Mouse (Mus musculus) spleen, adult 2 months (tissue): ENCODE measurements around the gene Tll2. TPM values are rescaled to one million over a fixed set of nuclear protein-coding genes. Genes with fewer than 3 reads are reported as not detected.

ENCODE experiments used
- DNase-seq, 2 experiments: peaks; one replicate each; pipeline versions ENCODE4 v3.0.0 to v3.0.0-alpha.2; 2012 to 2021; ENCODE audit warnings: low spot score in 2 of 2, low read depth in 1 of 2
- H3K27ac ChIP-seq: fragments of 200-500 bp; 2 replicates; pipeline ENCODE4 v1.5.1; 2012; ENCODE audit warnings: low read length, inconsistent platforms; ENCODE audit not compliant: insufficient read depth
- H3K27me3 ChIP-seq: fragments of 200-500 bp; 2 replicates; pipeline ENCODE4 v1.6.1; 2012; ENCODE audit warnings: mild to moderate bottlenecking, moderate library complexity, low read length, inconsistent platforms; ENCODE audit not compliant: control insufficient read depth, insufficient read depth
- H3K36me3 ChIP-seq: fragments of 200-500 bp; 2 replicates; pipeline ENCODE4 v1.6.1; 2012; ENCODE audit warnings: mild to moderate bottlenecking, low read length, inconsistent platforms; ENCODE audit not compliant: control insufficient read depth, insufficient read depth
- H3K4me1 ChIP-seq: fragments of 200-500 bp; 2 replicates; pipeline ENCODE4 v1.6.1; 2011; ENCODE audit warnings: inconsistent platforms; ENCODE audit not compliant: control insufficient read depth, insufficient read depth, insufficient read length
- H3K4me3 ChIP-seq: fragments of 200-500 bp; 2 replicates; pipeline ENCODE4 v1.5.1; 2011; ENCODE audit warnings: mild to moderate bottlenecking, inconsistent platforms; ENCODE audit not compliant: insufficient read depth, insufficient read length; ENCODE audit errors: extremely low read depth
- CTCF ChIP-seq: fragments of 200-500 bp; IDR thresholded peaks from 2 replicates; pipeline ENCODE4 v1.5.1; 2011; ENCODE audit warnings: mild to moderate bottlenecking, inconsistent platforms; ENCODE audit not compliant: insufficient read depth, insufficient read length, insufficient replicate concordance; ENCODE audit errors: extremely low read depth
- POLR2A ChIP-seq: fragments of 200-500 bp; IDR thresholded peaks from 2 replicates; pipeline ENCODE4 v1.6.1; 2011; ENCODE audit warnings: low read depth, low read length, inconsistent platforms
- WGBS: fragments of 180-500 bp; shearing (Covaris S2); methylation state at CpG from one replicate; pipeline ENCODE4 v1.1.7; 2018; 5-methylcytosine and 5-hydroxymethylcytosine counted together
- polyA plus RNA-seq: library from polyadenylated mRNA; depleted of rRNA; stranded (reverse); fragments of >200 nt; gene quantifications from 2 replicates; pipeline ENCODE4 v1.2.3, GENCODE M21; 2012

Gene Tll2
- polyA plus RNA-seq, 1 experiment: 0.02 TPM

GRCm38 (mm10) chr19:41109991-41110390 lies 96.6 kb downstream of the Tll2 start:
- Histone ChIP-seq H3K4me1 (no peaks in the 10 kb centered on the region), H3K4me3 (no peak overlapping the region), H3K27ac (no peak overlapping the region), H3K36me3 (no peaks in the 10 kb centered on the region), H3K27me3 (no peaks in the 10 kb centered on the region)
- DNase-seq: no peak
- TF ChIP-seq POLR2A: no peak
- TF ChIP-seq CTCF: no peak
- WGBS: 64% methylated on average over 5 of the region's 5 CpGs

- no peak for DNase-seq
- no peaks in the 10 kb centered on the region for H3K4me1 ChIP-seq
- 79% methylated on average over 8 of the region's 8 CpGs for WGBS
- H3K27me3 ChIP-seq: no peaks in the 10 kb centered on the region
- TF ChIP-seq CTCF: no peak
- no peak for TF ChIP-seq POLR2A
- no peak overlapping the region for H3K27ac ChIP-seq
- no peaks in the 10 kb centered on the region for H3K36me3 ChIP-seq
- H3K4me3 ChIP-seq: no peak overlapping the region
Observed at GRCm38 (mm10) chr19:41109496-41109895, 97.1 kb downstream of the Tll2 start.

GRCm38 (mm10) chr19:41108666-41109065 lies 98.0 kb downstream of the Tll2 start:
- no peak overlapping the region for H3K4me3 ChIP-seq
- TF ChIP-seq CTCF (no peak), POLR2A (no peak)
- no peaks in the 10 kb centered on the region for H3K27me3 ChIP-seq
- no peaks in the 10 kb centered on the region for H3K4me1 ChIP-seq
- no peak for DNase-seq
- WGBS: 89% methylated on average over 7 of the region's 7 CpGs
- no peaks in the 10 kb centered on the region for H3K36me3 ChIP-seq
- H3K27ac ChIP-seq: no peak overlapping the region

GRCm38 (mm10) chr19:41107530-41107929 lies 99.1 kb downstream of the Tll2 start:
- Histone ChIP-seq H3K27ac (no peak overlapping the region), H3K27me3 (no peaks in the 10 kb centered on the region), H3K36me3 (no peaks in the 10 kb centered on the region), H3K4me3 (no peak overlapping the region), H3K4me1 (no peaks in the 10 kb centered on the region)
- WGBS: 73% methylated on average over 8 of the region's 8 CpGs
- no peak for DNase-seq
- TF ChIP-seq POLR2A (no peak), CTCF (no peak)

- Histone ChIP-seq H3K4me3 (no peak overlapping the region), H3K4me1 (no peaks in the 10 kb centered on the region), H3K27me3 (no peaks in the 10 kb centered on the region), H3K36me3 (no peaks in the 10 kb centered on the region), H3K27ac (no peak overlapping the region)
- 59% methylated on average over 8 of the region's 8 CpGs for WGBS
- no peak for DNase-seq
- no peak for TF ChIP-seq POLR2A
- TF ChIP-seq CTCF: peak; percentile 9; the same call in 1 of the 2 replicates
Observed at GRCm38 (mm10) chr19:41104922-41105321, 101.7 kb downstream of the Tll2 start.

- Histone ChIP-seq H3K27ac (no peak overlapping the region), H3K4me1 (no peaks in the 10 kb centered on the region), H3K4me3 (no peak overlapping the region), H3K27me3 (no peaks in the 10 kb centered on the region), H3K36me3 (no peaks in the 10 kb centered on the region)
- no peak for DNase-seq
- 59% methylated on average over 8 of the region's 8 CpGs for WGBS
- TF ChIP-seq CTCF: no peak
- TF ChIP-seq POLR2A: no peak
Observed at GRCm38 (mm10) chr19:41101390-41101789, 105.2 kb downstream of the Tll2 start.

GRCm38 (mm10) chr19:41100863-41101262 lies 105.8 kb downstream of the Tll2 start:
- Histone ChIP-seq H3K27me3 (no peaks in the 10 kb centered on the region), H3K27ac (no peak overlapping the region), H3K36me3 (no peaks in the 10 kb centered on the region), H3K4me1 (no peaks in the 10 kb centered on the region), H3K4me3 (no peak overlapping the region)
- TF ChIP-seq POLR2A (no peak), CTCF (no peak)
- DNase-seq: no peak
- 95% methylated on average over 7 of the region's 7 CpGs for WGBS
